16 mouse cellular contexts compared by ENCODE assay signal in genomic region chr2:79528347-79528990, GRCm38 (mm10).
DNase-seq lines count a peak whose midpoint lies in the region; ATAC-seq lines count a peak whose summit lies in the region.
"Had no signal": no experiment of that assay in that cellular context is flagged by ENCODE, and none has a peak within 500 bp of the region (broad histone marks: within the 10 kb centered on the region; RNA-seq: fewer than 3 reads in every experiment).

No protein-coding gene starts in this region.

- no peak overlapping the region for H3K9ac ChIP-seq in embryonic facial prominence, embryonic 14.5 days (ENCODE audit: low read depth, low read length)
- H3K9ac ChIP-seq in hindbrain, embryonic 12.5 days: no peak overlapping the region
- no peak overlapping the region for H3K9ac ChIP-seq in forebrain, embryonic 14.5 days (ENCODE audit: low read length)
- H3K9ac ChIP-seq in midbrain, embryonic 15.5 days: no peak overlapping the region
- H3K9ac ChIP-seq: intestine, embryonic 15.5 days; lung, embryonic 14.5 days had no signal

- 55% methylated on average over 18 of the region's 18 CpGs for WGBS in embryonic facial prominence, embryonic 14.5 days
- WGBS in embryonic facial prominence, embryonic 10.5 days: 61% methylated on average over 18 of the region's 18 CpGs
- 77% methylated on average over 18 of the region's 18 CpGs for WGBS in hindbrain, embryonic 10.5 days
- 71% methylated on average over 18 of the region's 18 CpGs for WGBS in hindbrain, embryonic 12.5 days
- 38% methylated on average over 18 of the region's 18 CpGs for WGBS in forebrain, embryonic 14.5 days
- WGBS in midbrain, embryonic 15.5 days: 53% methylated on average over 18 of the region's 18 CpGs

- no peak overlapping the region for H3K4me3 ChIP-seq in embryonic facial prominence, embryonic 14.5 days (ENCODE audit: low read depth, low read length)
- no peak overlapping the region for H3K4me3 ChIP-seq in embryonic facial prominence, embryonic 10.5 days
- H3K4me3 ChIP-seq in hindbrain, embryonic 10.5 days: no peak overlapping the region
- no peak overlapping the region for H3K4me3 ChIP-seq in hindbrain, embryonic 12.5 days
- no peak overlapping the region for H3K4me3 ChIP-seq in forebrain, embryonic 14.5 days (ENCODE audit: low read depth, low read length)
- no peak overlapping the region for H3K4me3 ChIP-seq in midbrain, embryonic 15.5 days
- H3K4me3 ChIP-seq: gastrocnemius, adult 2 months; intestine, embryonic 15.5 days had no signal

- no peaks in the 10 kb centered on the region for H3K9me3 ChIP-seq in embryonic facial prominence, embryonic 14.5 days (ENCODE audit: control insufficient read depth, low read length)
- H3K9me3 ChIP-seq in embryonic facial prominence, embryonic 10.5 days: no peaks in the 10 kb centered on the region
- H3K9me3 ChIP-seq in hindbrain, embryonic 10.5 days: no peaks in the 10 kb centered on the region
- H3K9me3 ChIP-seq in hindbrain, embryonic 12.5 days (replicated peaks): no peaks in the 10 kb centered on the region
- H3K9me3 ChIP-seq in forebrain, embryonic 14.5 days (replicated peaks; ENCODE audit: control insufficient read depth, low read length): no peaks in the 10 kb centered on the region
- no peaks in the 10 kb centered on the region for H3K9me3 ChIP-seq in midbrain, embryonic 15.5 days
- H3K9me3 ChIP-seq: intestine, embryonic 15.5 days had no signal

- no peak overlapping the region for H3K4me2 ChIP-seq in embryonic facial prominence, embryonic 14.5 days (ENCODE audit: low read depth, low read length)
- no peak overlapping the region for H3K4me2 ChIP-seq in hindbrain, embryonic 12.5 days (replicated peaks)
- no peak overlapping the region for H3K4me2 ChIP-seq in forebrain, embryonic 14.5 days (ENCODE audit: low read length)
- H3K4me2 ChIP-seq in midbrain, embryonic 15.5 days: no peak overlapping the region
- H3K4me2 ChIP-seq: intestine, embryonic 15.5 days; lung, embryonic 14.5 days had no signal

- H3K36me3 ChIP-seq in embryonic facial prominence, embryonic 14.5 days (ENCODE audit: control insufficient read depth, insufficient read depth, low read length): no peaks in the 10 kb centered on the region
- no peaks in the 10 kb centered on the region for H3K36me3 ChIP-seq in embryonic facial prominence, embryonic 10.5 days (replicated peaks)
- H3K36me3 ChIP-seq in hindbrain, embryonic 10.5 days: no peaks in the 10 kb centered on the region
- no peaks in the 10 kb centered on the region for H3K36me3 ChIP-seq in hindbrain, embryonic 12.5 days
- H3K36me3 ChIP-seq in forebrain, embryonic 14.5 days (ENCODE audit: control insufficient read depth, insufficient read depth, low read length): no peaks in the 10 kb centered on the region
- no peaks in the 10 kb centered on the region for H3K36me3 ChIP-seq in midbrain, embryonic 15.5 days (replicated peaks)
- H3K36me3 ChIP-seq: intestine, embryonic 15.5 days had no signal

- 0 out of 2 replicates have a peak, but pooled peaks cover 6% of the 10 kb centered on the region for H3K4me1 ChIP-seq in embryonic facial prominence, embryonic 14.5 days (ENCODE audit: control insufficient read depth, insufficient read depth, low read length)
- H3K4me1 ChIP-seq in embryonic facial prominence, embryonic 10.5 days: peaks cover 37% of the 10 kb centered on the region
- H3K4me1 ChIP-seq in hindbrain, embryonic 10.5 days (replicated peaks): peaks cover 35% of the 10 kb centered on the region
- H3K4me1 ChIP-seq in hindbrain, embryonic 12.5 days: peaks cover 11% of the 10 kb centered on the region; the same call in 1 of the 2 replicates
- H3K4me1 ChIP-seq in forebrain, embryonic 14.5 days (ENCODE audit: control insufficient read depth, insufficient read depth, low read length): peaks cover 5% of the 10 kb centered on the region; the same call in 1 of the 2 replicates
- H3K4me1 ChIP-seq in midbrain, embryonic 15.5 days: peaks cover 21% of the 10 kb centered on the region
- H3K4me1 ChIP-seq: intestine, embryonic 15.5 days had no signal

- H3K27me3 ChIP-seq in embryonic facial prominence, embryonic 14.5 days (replicated peaks; ENCODE audit: control insufficient read depth, insufficient read depth, low read length): no peaks in the 10 kb centered on the region
- H3K27me3 ChIP-seq in embryonic facial prominence, embryonic 10.5 days (replicated peaks; ENCODE audit: low read depth, poor library complexity, severe bottlenecking): peaks cover 3% of the 10 kb centered on the region; the same call in 1 of the 2 replicates
- H3K27me3 ChIP-seq in hindbrain, embryonic 10.5 days (ENCODE audit: insufficient read depth, poor library complexity, severe bottlenecking): no peaks in the 10 kb centered on the region
- H3K27me3 ChIP-seq in hindbrain, embryonic 12.5 days: no peaks in the 10 kb centered on the region
- 0 out of 2 replicates have a peak, but pooled peaks cover 4% of the 10 kb centered on the region for H3K27me3 ChIP-seq in forebrain, embryonic 14.5 days (replicated peaks; ENCODE audit: control insufficient read depth, insufficient read depth, low read length)
- no peaks in the 10 kb centered on the region for H3K27me3 ChIP-seq in midbrain, embryonic 15.5 days (replicated peaks)
- H3K27me3 ChIP-seq: intestine, embryonic 15.5 days had no signal

- peak; percentile 37; the same call in 1 of the 2 replicates for ATAC-seq in embryonic facial prominence, embryonic 14.5 days (ENCODE audit: low read depth)
- ATAC-seq in hindbrain, embryonic 12.5 days (ENCODE audit: low FRiP score): no peak
- ATAC-seq in forebrain, embryonic 14.5 days: peak; percentile 50
- ATAC-seq in midbrain, embryonic 15.5 days (replicated peaks): peak; percentile 78
- ATAC-seq: activated CD4-positive, CD25-positive, alpha-beta regulatory T cell, adult 4 months; intestine, embryonic 15.5 days had no signal

- no peak overlapping the region for H3K27ac ChIP-seq in embryonic facial prominence, embryonic 14.5 days (replicated peaks; ENCODE audit: low read depth, low read length)
- no peak overlapping the region for H3K27ac ChIP-seq in embryonic facial prominence, embryonic 10.5 days (replicated peaks)
- H3K27ac ChIP-seq in hindbrain, embryonic 10.5 days: peak overlapping the region; percentile 50; the same call in 1 of the 2 replicates
- H3K27ac ChIP-seq in hindbrain, embryonic 12.5 days: no peak overlapping the region
- no peak overlapping the region for H3K27ac ChIP-seq in forebrain, embryonic 14.5 days (ENCODE audit: low read depth, low read length)
- peak overlapping the region; percentile 38 for H3K27ac ChIP-seq in midbrain, embryonic 15.5 days
- H3K27ac ChIP-seq: gastrocnemius, adult 2 months; intestine, embryonic 15.5 days; kidney, postnatal 0 days; stomach, postnatal 0 days had no signal

- no peak for DNase-seq in embryonic facial prominence, embryonic 14.5 days (ENCODE audit: low spot score)
- no peak for DNase-seq in embryonic facial prominence, embryonic 10.5 days (ENCODE audit: low spot score)
- no peak for DNase-seq in hindbrain, embryonic 10.5 days (ENCODE audit: low spot score)
- DNase-seq in forebrain, embryonic 14.5 days (ENCODE audit: low spot score): peak; percentile 17
- no peak for DNase-seq in adipocyte (ENCODE audit: low spot score)
- DNase-seq in right cerebral cortex, postnatal 4 days: no peak
- DNase-seq: cerebellum, postnatal 14 days; gastrocnemius, adult 2 months; lung, embryonic 14.5 days; thymus, postnatal 14 days had no signal

Comparison
In these comparisons a context has a peak if more than half of its experiments do, and no peak if none do; other contexts are left out.
1. H3K27ac ChIP-seq: peak in hindbrain, embryonic 10.5 days (single experiment) and midbrain, embryonic 15.5 days (single experiment); none in embryonic facial prominence, embryonic 14.5 days (single experiment), embryonic facial prominence, embryonic 10.5 days (single experiment), hindbrain, embryonic 12.5 days (single experiment) and forebrain, embryonic 14.5 days (single experiment).